Mouse (Mus musculus) heart, adult 18-20 months (tissue): ENCODE results near the gene Galnt3. TPM values are rescaled to one million over a fixed set of nuclear protein-coding genes. Genes with fewer than 3 reads are reported as not detected.

Experiments
- total RNA-seq, 2 experiments: library from RNA; stranded (reverse); gene quantifications; 2 replicates each; pipeline ENCODE4 v1.2.3; 2021

Gene Galnt3
- total RNA-seq, 2 experiments from 2014 or later = 0.12 to 0.95 TPM

Other genes starting within 250 kb of the Galnt3 start
- gene Ttc21b, start 131.6 kb upstream of the Galnt3 start, total RNA-seq = 1 to 10 TPM; 3.7 to 4.3 TPM